Mouse (Mus musculus): ENCODE results near the gene Dhfr. TPM values are rescaled to one million over a fixed set of nuclear protein-coding genes. Genes with fewer than 3 reads are reported as not detected.

The Dhfr gene
- 1.1 and 1.4 TPM in 2 replicates for polyA plus RNA-seq (2012)

DNA sequence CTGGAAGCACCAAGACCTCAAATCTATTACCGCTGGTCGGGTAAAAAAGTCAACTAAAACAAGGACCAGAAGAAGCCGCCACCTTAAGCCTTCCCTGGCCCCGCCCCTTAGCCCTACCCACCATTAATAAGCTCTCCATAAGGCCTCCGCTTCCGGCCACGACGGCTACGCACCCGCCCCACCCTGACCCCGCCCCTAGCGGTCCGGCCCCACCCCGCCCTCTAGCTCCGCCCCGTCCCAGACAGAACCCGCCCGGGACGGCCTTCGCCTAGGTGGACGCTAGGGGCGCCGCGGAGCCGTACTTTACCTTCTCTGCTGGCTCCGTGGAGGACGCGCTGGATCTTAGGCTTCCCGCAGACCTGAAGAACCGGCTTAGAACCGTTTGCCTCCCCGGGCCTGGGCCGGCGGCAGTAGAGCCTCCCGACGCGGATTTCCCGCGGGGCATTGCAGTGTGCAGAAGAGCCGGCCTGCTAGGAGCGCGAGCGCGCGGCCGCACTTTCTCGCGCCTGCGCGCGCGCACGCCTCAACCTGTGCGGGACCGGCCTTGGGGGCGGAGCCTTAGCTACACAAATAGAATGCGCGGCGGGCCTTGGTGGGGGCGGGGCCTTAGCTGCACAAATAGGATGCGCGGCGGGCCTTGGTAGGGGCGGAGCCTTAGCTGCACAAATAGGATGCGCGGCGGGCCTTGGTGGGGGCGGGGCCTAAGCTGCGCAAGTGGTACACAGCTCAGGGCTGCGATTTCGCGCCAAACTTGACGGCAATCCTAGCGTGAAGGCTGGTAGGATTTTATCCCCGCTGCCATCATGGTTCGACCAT is at the start of gene Dhfr, which contains the start of gene Msh3:
Gene Dhfr (plus strand): TSS at position 271 of the 816 bp plus-strand sequence.
Gene Msh3 (minus strand): TSS at position 548 of the 816 bp plus-strand sequence.

GRCm38 (mm10) chr13:92305680-92306079 is 48.8 kb upstream of the Dhfr start, which contains the start of gene Gm20379:
TSS of gene Gm20379 (plus strand) at chr13:92305980.

DNA sequence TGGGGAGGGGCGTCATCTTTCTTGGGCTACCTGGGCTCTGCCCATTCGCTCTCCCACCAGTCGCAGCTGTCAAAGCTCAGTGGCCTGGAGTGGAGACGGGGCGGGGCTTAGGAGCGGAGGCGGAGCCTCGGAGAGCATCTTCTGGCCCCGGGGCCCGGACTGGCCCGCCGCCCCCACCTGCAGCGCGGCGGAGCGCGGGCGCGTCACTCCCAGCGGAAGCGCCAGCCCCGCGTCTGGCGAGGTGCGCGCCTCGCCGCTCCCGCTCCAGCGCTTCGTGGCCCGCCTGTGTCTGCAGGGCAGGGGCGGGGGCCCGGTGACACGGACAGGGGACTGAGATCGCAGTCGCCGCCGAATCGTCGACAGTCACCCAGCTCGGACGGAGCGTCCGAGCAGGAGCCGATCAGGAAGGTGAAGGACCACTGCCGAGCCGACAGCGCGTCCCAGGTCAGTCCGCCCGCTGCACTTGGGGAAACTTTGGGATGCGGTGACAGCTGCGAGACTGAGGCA is 71.3 kb downstream of the Dhfr start, which contains the start of gene Ankrd34b:
Gene Ankrd34b (plus strand): TSS at position 139 of the 507 bp plus-strand sequence.

Other genes with a start within 250 kb of the Dhfr start
- 0.06 and 0.18 TPM in 2 replicates for gene Rasgrf2, start 223.1 kb upstream of the Dhfr start, polyA plus RNA-seq (2012)
- gene Gm20379, start 48.7 kb upstream of the Dhfr start, polyA plus RNA-seq (2012): not detected in 2 replicates
- gene Msh3, start 277 bp downstream of the Dhfr start, polyA plus RNA-seq (2012): 18.6 and 27.8 TPM in 2 replicates
- 0.03 TPM in 1 of 2 replicates, not detected in the other for gene Ankrd34b, start 71.2 kb downstream of the Dhfr start, polyA plus RNA-seq (2012)
- 0.22 and 0.34 TPM in 2 replicates for gene Fam151b, start 129.3 kb downstream of the Dhfr start, polyA plus RNA-seq (2012)
- 0.61 and 1.2 TPM in 2 replicates for gene Zfyve16, start 176.1 kb downstream of the Dhfr start, polyA plus RNA-seq (2012)
- gene Spz1, start 221.4 kb downstream of the Dhfr start, polyA plus RNA-seq (2012): not detected in 2 replicates

Data from megakaryocyte-erythroid progenitor cell, adult 5 weeks (primary cell).